Mouse (Mus musculus) liver, embryonic 11.5 days (tissue): ENCODE results near the gene Cbll1. TPM values are rescaled to one million over a fixed set of nuclear protein-coding genes. Genes with fewer than 3 reads are reported as not detected.

Experiments
- ATAC-seq: fragments of 200-750 bp; cut with Nextera tagmentation; replicated peaks from 2 replicates; pipeline ENCODE4 v1.8.0; 2017; ENCODE audit warnings: moderate number of reproducible peaks, mild to moderate bottlenecking, moderate TSS enrichment, moderate library complexity; ENCODE audit not compliant: low FRiP score
- DNase-seq: peaks from one replicate; pipeline ENCODE4 v3.0.0-alpha.2; 2017; ENCODE audit warnings: low spot score
- H3K27ac ChIP-seq: fragments of 300-500 bp; sonication (generic); 2 replicates; pipeline ENCODE4 v1.5.1; 2014; ENCODE audit warnings: mild to moderate bottlenecking, low read depth, low read length, control low read depth
- H3K27me3 ChIP-seq: fragments of 300-500 bp; sonication (generic); replicated peaks from 2 replicates; pipeline ENCODE4 v1.6.1; 2014; ENCODE audit warnings: low read length, mixed read lengths; ENCODE audit not compliant: control insufficient read depth, insufficient read depth
- H3K36me3 ChIP-seq: fragments of 300-500 bp; sonication (generic); 2 replicates; pipeline ENCODE4 v1.6.1; 2014; ENCODE audit warnings: mild to moderate bottlenecking, low read length, moderate library complexity, mixed read lengths; ENCODE audit not compliant: control insufficient read depth, insufficient read depth
- H3K4me1 ChIP-seq: fragments of 300-500 bp; sonication (generic); replicated peaks from 2 replicates; pipeline ENCODE4 v1.6.1; 2014; ENCODE audit warnings: low read length, mixed read lengths; ENCODE audit not compliant: control insufficient read depth, insufficient read depth
- H3K4me2 ChIP-seq: fragments of 300-500 bp; sonication (generic); 2 replicates; pipeline ENCODE4 v1.6.1; 2014; ENCODE audit warnings: mild to moderate bottlenecking, control low read depth, moderate library complexity
- H3K4me3 ChIP-seq: fragments of 300-500 bp; sonication (generic); 2 replicates; pipeline ENCODE4 v1.5.1; 2014; ENCODE audit warnings: low read depth, low read length, control low read depth
- H3K9ac ChIP-seq: fragments of 300-500 bp; sonication (generic); 2 replicates; pipeline ENCODE4 v1.6.1; 2014; ENCODE audit warnings: low read depth, low read length, control low read depth
- H3K9me3 ChIP-seq: fragments of 300-500 bp; sonication (generic); 2 replicates; pipeline ENCODE4 v1.6.1; 2016; ENCODE audit warnings: low read length, inconsistent platforms, mixed read lengths; ENCODE audit not compliant: control insufficient read depth
- WGBS: fragments of 180-500 bp; shearing (Covaris S2); extraction: QIAGEN DNeasy Blood & Tissue Kit; methylation state at CpG from one replicate; pipeline ENCODE4 v1.1.7; 2014; 5-methylcytosine and 5-hydroxymethylcytosine counted together
- polyA plus RNA-seq: library from polyadenylated mRNA; unstranded; fragments of >200 nt; fragmentation: Nextera tagmentation; extraction: Ambion mirVana; gene quantifications from 2 replicates; pipeline ENCODE4 v1.2.1, GENCODE M21; 2014

The Cbll1 gene
- polyA plus RNA-seq, 1 experiment from 2014 or later: 18.1 TPM

DNA sequence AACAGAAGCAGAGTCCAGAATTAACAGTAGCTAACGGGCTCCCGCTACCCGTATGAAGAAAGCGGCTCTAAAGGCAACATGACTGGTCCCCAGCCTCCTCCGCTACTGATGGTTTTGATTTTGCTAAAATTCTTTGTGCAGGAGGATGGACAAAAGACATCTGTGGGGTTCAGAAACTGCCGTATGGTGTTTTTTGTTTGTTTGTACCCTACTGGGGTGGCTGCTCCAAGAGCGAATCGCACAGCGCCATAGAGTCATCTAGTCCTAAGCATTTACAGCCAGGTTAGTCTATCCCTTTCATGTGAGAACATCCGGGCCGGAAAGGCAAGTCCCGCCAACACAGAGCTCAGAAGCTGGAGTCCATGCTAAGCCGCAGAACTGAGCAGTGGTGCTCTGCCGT lies 32.6 kb upstream of the Cbll1 start:
- 75% methylated on average over 14 of the region's 14 CpGs for WGBS
- no peak overlapping the region for H3K4me3 ChIP-seq
- no peaks in the 10 kb centered on the region for H3K4me1 ChIP-seq
- H3K4me2 ChIP-seq: no peak overlapping the region
- no peaks in the 10 kb centered on the region for H3K27me3 ChIP-seq
- no peaks in the 10 kb centered on the region for H3K9me3 ChIP-seq
- DNase-seq: no peak
- no peaks in the 10 kb centered on the region for H3K36me3 ChIP-seq
- no peak overlapping the region for H3K27ac ChIP-seq
- no peak overlapping the region for H3K9ac ChIP-seq
- ATAC-seq: no peak

DNA sequence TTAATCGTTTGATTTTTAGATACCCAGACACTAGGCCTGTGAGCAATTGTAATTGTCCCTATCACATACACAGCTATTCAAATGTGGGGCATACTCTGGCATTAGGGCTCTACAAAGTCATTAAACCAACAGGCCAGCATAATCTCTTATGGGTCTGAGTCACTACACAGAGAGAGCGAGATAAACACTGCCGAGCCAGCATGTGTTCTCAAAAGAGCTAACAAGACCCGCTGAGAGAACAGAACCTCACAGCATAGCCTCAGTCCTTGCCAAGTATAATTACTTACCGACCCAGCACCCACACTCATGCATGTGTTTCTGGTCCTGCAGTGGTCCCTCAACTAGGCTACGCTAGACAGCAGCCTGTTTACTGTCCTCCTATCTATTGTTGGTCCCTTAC lies 28.0 kb upstream of the Cbll1 start:
- 55% methylated on average over 6 of the region's 6 CpGs for WGBS

DNA sequence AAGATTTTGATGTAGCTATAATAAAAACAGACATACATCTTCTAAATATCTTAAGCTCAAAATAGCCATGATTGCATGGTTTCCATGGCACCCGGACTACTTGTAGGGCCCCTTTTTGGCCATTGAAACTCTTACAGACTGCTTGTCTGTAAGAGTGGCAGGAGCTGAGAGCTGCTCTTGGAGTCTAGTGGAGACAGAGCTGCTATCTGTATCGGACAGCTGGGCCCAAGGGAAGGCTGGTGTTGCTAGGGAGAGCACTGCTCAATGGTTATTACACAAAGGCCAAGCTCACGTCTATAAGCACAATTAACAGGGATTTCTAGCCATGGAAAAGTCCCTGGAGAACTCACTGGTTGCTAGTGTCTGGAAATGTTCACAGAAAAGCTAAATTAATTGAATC lies 22.0 kb upstream of the Cbll1 start:
- H3K27me3 ChIP-seq: no peaks in the 10 kb centered on the region
- H3K9ac ChIP-seq: no peak overlapping the region
- no peaks in the 10 kb centered on the region for H3K36me3 ChIP-seq
- WGBS: 70% methylated on average over 3 of the region's 3 CpGs
- no peaks in the 10 kb centered on the region for H3K4me1 ChIP-seq
- DNase-seq (no peak), ATAC-seq (no peak)
- no peak overlapping the region for H3K4me3 ChIP-seq
- no peaks in the 10 kb centered on the region for H3K9me3 ChIP-seq
- no peak overlapping the region for H3K27ac ChIP-seq
- no peak overlapping the region for H3K4me2 ChIP-seq

More for the DNA sequence above, 28.0 kb upstream of the Cbll1 start:
- H3K9ac ChIP-seq: no peak overlapping the region
- H3K4me2 ChIP-seq: no peak overlapping the region
- H3K4me1 ChIP-seq: no peaks in the 10 kb centered on the region
- DNase-seq: no peak
- no peak for ATAC-seq
- no peaks in the 10 kb centered on the region for H3K27me3 ChIP-seq
- H3K9me3 ChIP-seq: no peaks in the 10 kb centered on the region
- no peaks in the 10 kb centered on the region for H3K36me3 ChIP-seq
- H3K27ac ChIP-seq: no peak overlapping the region
- no peak overlapping the region for H3K4me3 ChIP-seq

DNA sequence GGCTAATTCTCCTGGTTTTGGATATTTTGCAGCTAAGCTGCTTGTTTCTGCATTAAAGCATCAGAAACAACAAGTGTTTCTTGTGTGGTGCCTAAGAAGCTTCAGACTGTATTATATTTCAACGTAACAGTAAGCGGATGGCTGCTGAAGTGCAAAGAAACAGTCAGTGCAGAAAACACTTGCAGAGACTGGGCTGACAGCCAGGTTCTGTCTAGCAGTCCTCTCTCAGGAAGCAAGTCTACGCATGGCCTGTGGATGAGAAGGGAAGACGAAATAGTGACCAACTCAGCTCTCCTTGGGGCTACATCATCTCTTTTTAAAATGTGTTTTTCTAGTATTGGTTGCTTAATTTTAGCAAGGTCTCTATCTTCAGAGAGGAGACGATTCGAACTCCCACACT lies 20.7 kb upstream of the Cbll1 start:
- H3K4me2 ChIP-seq: no peak overlapping the region
- H3K9ac ChIP-seq: no peak overlapping the region
- WGBS: 82% methylated on average over 6 of the region's 6 CpGs
- H3K4me1 ChIP-seq: no peaks in the 10 kb centered on the region
- no peaks in the 10 kb centered on the region for H3K36me3 ChIP-seq
- no peak for DNase-seq
- no peaks in the 10 kb centered on the region for H3K9me3 ChIP-seq
- H3K4me3 ChIP-seq: no peak overlapping the region
- ATAC-seq: no peak
- no peaks in the 10 kb centered on the region for H3K27me3 ChIP-seq
- no peak overlapping the region for H3K27ac ChIP-seq

DNA sequence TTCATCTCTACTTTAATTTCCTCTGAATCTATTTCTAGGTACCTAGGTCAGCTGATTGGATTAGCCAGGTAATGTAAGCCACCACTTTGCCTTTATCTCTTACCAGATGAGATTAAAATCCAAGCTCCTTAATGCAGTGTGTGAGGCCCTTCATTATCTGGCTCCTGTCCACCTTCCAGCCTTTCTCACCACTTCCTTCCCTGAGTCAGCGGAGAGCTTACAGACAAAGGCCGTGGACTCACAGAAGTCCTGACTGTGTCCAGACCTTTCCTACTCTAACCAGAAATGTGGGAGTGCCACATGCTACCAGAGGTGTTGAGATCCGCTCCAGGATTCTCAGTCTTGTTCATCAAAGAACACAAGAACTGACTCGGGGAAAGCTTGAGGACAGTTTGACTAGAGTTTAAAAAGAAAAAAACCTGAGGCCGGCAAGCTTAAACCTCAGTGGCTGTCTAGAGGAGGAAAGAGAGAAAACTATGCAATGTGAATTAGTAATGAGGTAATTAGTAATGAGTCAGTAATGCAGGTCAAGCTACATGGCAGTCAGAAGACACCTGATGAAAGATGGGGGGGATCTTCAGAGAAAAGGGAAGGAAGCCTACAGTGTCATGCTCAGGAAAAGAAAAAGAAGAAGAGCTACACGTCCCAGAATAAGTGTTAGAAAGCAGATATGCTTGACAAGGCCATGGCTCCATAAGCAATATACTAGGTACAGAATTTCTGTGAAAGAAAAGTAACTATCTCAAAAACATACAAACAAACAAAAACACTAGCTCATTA lies 14.5 kb upstream of the Cbll1 start:
- ATAC-seq (no peak), DNase-seq (no peak)
- no peak overlapping the region for H3K4me3 ChIP-seq
- no peaks in the 10 kb centered on the region for H3K27me3 ChIP-seq
- H3K4me1 ChIP-seq: no peaks in the 10 kb centered on the region
- no peak overlapping the region for H3K4me2 ChIP-seq
- no peaks in the 10 kb centered on the region for H3K36me3 ChIP-seq
- no peak overlapping the region for H3K27ac ChIP-seq
- H3K9me3 ChIP-seq: no peaks in the 10 kb centered on the region
- no peak overlapping the region for H3K9ac ChIP-seq
- 47% methylated on average over 6 of the region's 6 CpGs for WGBS

DNA sequence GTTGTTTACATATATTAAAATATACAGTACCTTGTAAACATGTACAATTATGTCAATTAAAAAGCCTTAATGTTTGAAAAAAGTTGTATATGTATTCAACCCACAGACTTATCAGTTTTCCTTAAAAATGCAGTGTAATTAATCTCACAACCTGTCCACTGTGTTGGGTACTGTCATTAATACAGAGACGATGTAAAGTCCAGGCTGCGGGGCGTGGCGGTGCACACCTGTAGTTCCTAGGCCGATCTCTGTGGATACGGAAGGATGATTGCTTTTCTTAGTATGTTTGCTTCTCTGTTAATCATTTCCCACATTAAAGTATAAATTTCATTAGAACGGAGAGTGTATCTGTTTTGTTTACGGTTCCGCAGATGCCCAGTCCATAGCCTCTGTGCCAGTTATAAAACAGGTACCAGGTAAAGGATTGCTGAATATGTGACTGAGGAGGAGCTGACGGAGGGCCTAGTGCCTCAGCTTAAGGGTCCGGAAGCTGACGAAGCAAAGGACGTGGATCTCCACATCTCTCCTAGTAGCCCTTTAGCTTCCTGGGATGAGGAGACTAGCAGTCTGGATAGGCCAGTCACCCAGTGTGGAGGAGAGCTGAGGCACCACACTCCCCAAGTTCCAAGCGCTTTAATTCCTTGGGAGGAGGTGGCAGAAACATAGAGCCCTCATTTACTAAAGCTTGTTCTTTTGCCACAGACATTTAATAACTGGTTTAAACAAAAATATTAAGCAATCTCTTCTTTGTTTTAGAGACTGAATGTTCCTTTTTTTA lies 13.4 kb upstream of the Cbll1 start:
- Histone ChIP-seq H3K9ac (no peak overlapping the region), H3K27ac (no peak overlapping the region), H3K27me3 (no peaks in the 10 kb centered on the region), H3K4me3 (no peak overlapping the region), H3K36me3 (no peaks in the 10 kb centered on the region), H3K9me3 (no peaks in the 10 kb centered on the region), H3K4me1 (no peaks in the 10 kb centered on the region), H3K4me2 (no peak overlapping the region)
- ATAC-seq (no peak), DNase-seq (no peak)
- WGBS: 88% methylated on average over 14 of the region's 14 CpGs

DNA sequence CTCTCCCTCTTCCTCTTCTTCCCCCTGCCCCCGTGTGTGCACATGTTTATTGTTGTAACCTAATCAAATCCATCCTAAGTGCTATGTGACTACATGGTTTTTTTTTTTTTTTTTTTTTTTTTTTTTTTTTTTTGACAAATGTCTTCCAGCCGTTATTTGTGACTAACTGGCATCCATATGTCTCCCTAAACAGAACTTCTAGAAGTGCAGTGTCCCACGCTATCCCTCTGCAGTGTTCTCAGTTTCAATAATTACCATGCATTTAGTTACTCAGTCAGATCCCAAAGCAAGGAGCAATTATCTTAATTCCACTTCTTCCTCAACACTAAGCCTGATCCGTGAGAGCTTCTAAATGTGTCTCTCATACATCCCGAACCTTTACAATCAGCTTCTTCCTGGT lies 11.8 kb upstream of the Cbll1 start:
- no peaks in the 10 kb centered on the region for H3K27me3 ChIP-seq
- no peaks in the 10 kb centered on the region for H3K4me1 ChIP-seq
- DNase-seq (no peak), ATAC-seq (no peak)
- 67% methylated on average over 4 of the region's 5 CpGs for WGBS
- no peak overlapping the region for H3K9ac ChIP-seq
- H3K27ac ChIP-seq: no peak overlapping the region
- no peak overlapping the region for H3K4me3 ChIP-seq
- no peaks in the 10 kb centered on the region for H3K9me3 ChIP-seq
- no peak overlapping the region for H3K4me2 ChIP-seq
- H3K36me3 ChIP-seq: no peaks in the 10 kb centered on the region

DNA sequence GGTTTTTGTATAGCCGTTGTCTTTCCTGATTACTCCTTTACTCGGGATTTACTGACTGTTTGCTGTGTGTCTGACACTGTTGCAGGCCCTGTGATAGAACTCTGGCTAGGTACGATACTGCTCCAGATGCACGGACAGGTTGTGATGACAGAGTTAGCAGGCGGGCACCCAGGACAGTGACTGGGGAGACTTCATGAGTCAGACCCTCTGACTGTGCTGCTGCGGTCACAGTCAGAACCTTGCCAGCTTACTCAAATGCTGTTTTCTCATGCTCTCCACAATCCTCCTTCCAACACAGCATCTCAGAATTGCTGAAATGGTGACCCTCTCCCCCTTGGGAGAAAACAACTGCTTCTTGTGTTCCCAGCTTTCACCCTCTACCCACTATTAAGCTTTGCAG lies 9.1 kb upstream of the Cbll1 start:
- Histone ChIP-seq H3K27ac (no peak overlapping the region), H3K36me3 (no peaks in the 10 kb centered on the region), H3K27me3 (no peaks in the 10 kb centered on the region), H3K9me3 (no peaks in the 10 kb centered on the region), H3K4me3 (no peak overlapping the region), H3K9ac (no peak overlapping the region), H3K4me2 (no peak overlapping the region), H3K4me1 (no peaks in the 10 kb centered on the region)
- 78% methylated on average over 6 of the region's 6 CpGs for WGBS
- DNase-seq (no peak), ATAC-seq (no peak)
